Mouse (Mus musculus) spleen, adult 2 months (tissue): Measurements from ENCODE around the gene Cyp26a1.

ENCODE experiments used
- CTCF ChIP-seq: fragments of 200-500 bp; IDR thresholded peaks from 2 replicates; pipeline ENCODE4 v1.5.1; 2011; ENCODE audit warnings: mild to moderate bottlenecking, inconsistent platforms; ENCODE audit not compliant: insufficient read depth, insufficient read length, insufficient replicate concordance; ENCODE audit errors: extremely low read depth
- POLR2A ChIP-seq: fragments of 200-500 bp; IDR thresholded peaks from 2 replicates; pipeline ENCODE4 v1.6.1; 2011; ENCODE audit warnings: low read depth, low read length, inconsistent platforms

DNA sequence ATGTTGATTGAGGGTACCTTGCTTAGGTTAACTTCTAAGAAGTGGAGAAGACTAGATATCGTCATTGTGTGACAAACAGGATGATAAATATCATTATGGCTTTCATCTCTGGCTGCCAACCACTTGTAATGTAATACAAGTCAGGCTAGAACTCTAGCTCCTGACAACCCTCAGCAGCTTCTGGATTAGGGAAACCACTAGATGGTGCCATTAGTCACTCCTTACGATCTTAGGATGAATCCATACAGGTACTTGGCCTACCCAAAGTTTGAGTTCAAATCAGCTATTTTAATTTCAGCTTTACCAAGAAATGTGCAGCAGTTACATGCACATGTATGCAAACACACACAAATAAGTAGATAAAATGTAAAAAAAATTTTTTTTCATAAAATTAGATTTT lies 49.6 kb upstream of the Cyp26a1 start:
- no peak for TF ChIP-seq POLR2A
- TF ChIP-seq CTCF: no peak
